Mouse (Mus musculus) Patski (cell line): ENCODE measurements at regions not wholly inside any gene's neighbourhood (a gene's known extent, or its start where the extent isn't known, plus 50 kb on each side); places are given as distances from the start of the nearest gene placed in this dataset.
A peak's percentile ranks its signal among the peaks of the same experiment; 100 is the strongest.

Experiments
- ATAC-seq: fragments of 100-300 bp; one replicate; pipeline ENCODE4 v1.8.0; 2021
- CTCF ChIA-PET: fragments of 350-600 bp; sonication (Branson Sonifier 250); formaldehyde crosslinking; loops from one replicate; lab custom pipeline; 2022; ENCODE audit warnings: inconsistent platforms; lab: Charles Lee
- POLR2A ChIA-PET: fragments of 350-600 bp; sonication (Branson Sonifier 250); formaldehyde crosslinking; loops from one replicate; lab custom pipeline; 2022; ENCODE audit warnings: antibody characterized with exemption, inconsistent platforms; lab: Charles Lee
- DNase-seq: peaks from one replicate; pipeline ENCODE4 v3.0.0-alpha.2; 2011; ENCODE audit warnings: low read depth, low spot score
- H3K27me3 ChIP-seq: fragments of 371-371 bp; one replicate; pipeline ENCODE4 v1.5.1; 2021
- CTCF ChIP-seq: fragments of 100-300 bp; IDR thresholded peaks from one replicate; pipeline ENCODE4 v1.5.1; 2021
- in situ Hi-C: fragments of 300-500 bp; cut with MboI; formaldehyde crosslinking; loops from 3 replicates; pipeline ENCODE4 v1.11.1; 2018; ENCODE audit warnings: low pct_unique_long_range_greater_than_20kb, mixed read lengths

GRCm38 (mm10) chr9:83706071-83706470 lies 100.0 kb downstream of the Elovl4 start:
- no peak for DNase-seq
- TF ChIP-seq CTCF = no peak
- ChIA-PET POLR2A (no interaction called here), CTCF (no interaction called here)
- in situ Hi-C loops = no loop called here
- no peak for ATAC-seq
- no peaks in the 10 kb centered on the region for H3K27me3 ChIP-seq

DNA sequence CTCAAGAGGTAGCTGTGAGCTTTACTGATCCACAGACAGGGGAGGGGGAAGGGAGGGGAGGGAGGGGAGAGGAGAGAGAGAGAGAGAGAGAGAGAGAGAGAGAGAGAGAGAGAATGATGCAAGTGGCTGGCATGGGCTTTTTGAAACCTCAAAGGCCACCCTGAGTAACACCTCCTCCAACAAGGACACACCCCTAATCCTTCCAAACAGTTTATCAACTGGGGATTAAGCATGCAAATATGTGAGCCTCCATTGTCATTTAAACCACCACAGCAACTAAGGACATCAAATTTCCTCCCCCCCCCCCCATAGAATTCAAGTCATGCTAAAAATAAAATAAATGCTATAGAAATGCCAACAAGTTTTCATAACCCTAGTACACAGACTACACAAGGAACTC lies 101.9 kb downstream of the Elovl4 start:
- POLR2A ChIA-PET = no interaction called here
- no peak for TF ChIP-seq CTCF
- CTCF ChIA-PET = no interaction called here
- no peaks in the 10 kb centered on the region for H3K27me3 ChIP-seq
- no peak for DNase-seq
- in situ Hi-C loops = no loop called here
- ATAC-seq = no peak

- CTCF ChIA-PET = interaction anchor here (1.4 kb wide), 1 partner anchor 10 kb away, joined by 10 read pairs; no protein-coding TSS in a partner anchor
- ATAC-seq (no peak), DNase-seq (no peak)
- POLR2A ChIA-PET = no interaction called here
- in situ Hi-C loops = no loop called here
- no peaks in the 10 kb centered on the region for H3K27me3 ChIP-seq
- TF ChIP-seq CTCF = no peak
These were observed 105.2 kb downstream of the Elovl4 start for GRCm38 (mm10) chr9:83700916-83701315.

- in situ Hi-C loops = no loop called here
- TF ChIP-seq CTCF = no peak
- POLR2A ChIA-PET = no interaction called here
- DNase-seq (no peak), ATAC-seq (no peak)
- no peaks in the 10 kb centered on the region for H3K27me3 ChIP-seq
- CTCF ChIA-PET = interaction anchor here (1.5 kb wide), 1 partner anchor 10 kb away, joined by 4 read pairs; no protein-coding TSS in a partner anchor
These were observed 106.0 kb downstream of the Elovl4 start for GRCm38 (mm10) chr9:83700056-83700455.

GRCm38 (mm10) chr9:83691332-83692198 lies 114.5 kb downstream of the Elovl4 start:
- H3K27me3 ChIP-seq = no peaks in the 10 kb centered on the region
- ChIA-PET CTCF (interaction anchor here (0.7 to 2.4 kb wide), 23 partner anchors 9 to 309 kb away, joined by 3 to 10 read pairs (median 4); no protein-coding TSS in a partner anchor), POLR2A (no interaction called here)
- DNase-seq (peak; percentile 31), ATAC-seq (peak; percentile 83)
- TF ChIP-seq CTCF = peak; percentile 96
- in situ Hi-C loops = no loop called here
